In genomic region chr5:120612442-120612821, GRCm38 (mm10) we compare ENCODE assay signal across 8 mouse cellular contexts. TPM values are rescaled to one million over a fixed set of nuclear protein-coding genes. Genes with fewer than 3 reads are reported as not detected.
A peak's percentile ranks its signal among the peaks of the same experiment; 100 is the strongest.
DNase-seq lines count a peak whose midpoint lies in the region; ATAC-seq lines count a peak whose summit lies in the region.

Rita1 (minus strand) TSS chr5:120612589.
Ddx54 (plus strand) TSS chr5:120612739.

- peak within 1 kb of the TSS; percentile 79 for H3K4me2 ChIP-seq in kidney, embryonic 14.5 days (replicated peaks; ENCODE audit: low read depth, low read length)
- peak within 1 kb of the TSS; percentile 88 for H3K4me2 ChIP-seq in limb, embryonic 13.5 days (replicated peaks)
- H3K4me2 ChIP-seq in midbrain, embryonic 14.5 days (ENCODE audit: low read length) = peak within 1 kb of the TSS; percentile 85

- peak within 1 kb of the TSS; percentile 95 for H3K27ac ChIP-seq in heart, embryonic 10.5 days
- peak within 1 kb of the TSS; percentile 70 for H3K27ac ChIP-seq in kidney, embryonic 14.5 days (ENCODE audit: low read depth, low read length)
- H3K27ac ChIP-seq in limb, embryonic 13.5 days = peak within 1 kb of the TSS; percentile 72
- H3K27ac ChIP-seq in midbrain, embryonic 14.5 days (replicated peaks; ENCODE audit: low read depth, low read length) = peak within 1 kb of the TSS; percentile 85

- peak within 1 kb of the TSS; percentile 65 for H3K9ac ChIP-seq in kidney, embryonic 14.5 days (ENCODE audit: low read depth, low read length)
- peak within 1 kb of the TSS; percentile 76 for H3K9ac ChIP-seq in limb, embryonic 13.5 days
- H3K9ac ChIP-seq in midbrain, embryonic 14.5 days (replicated peaks; ENCODE audit: low read length) = peak within 1 kb of the TSS; percentile 59

- ATAC-seq in erythroblast, adult 5-6 weeks (replicated peaks; ENCODE audit: low FRiP score, poor library complexity, severe bottlenecking) = peak; percentile 79
- ATAC-seq in kidney, embryonic 14.5 days (ENCODE audit: low FRiP score, low TSS enrichment) = peak; percentile 86
- ATAC-seq in limb, embryonic 13.5 days (ENCODE audit: low FRiP score, low read depth) = peak; percentile 83
- peak; percentile 89 for ATAC-seq in midbrain, embryonic 14.5 days (ENCODE audit: low FRiP score, low TSS enrichment)

- H3K36me3 ChIP-seq in heart, embryonic 10.5 days = peaks cover 42% of the 10 kb centered on the region
- H3K36me3 ChIP-seq in kidney, embryonic 14.5 days (ENCODE audit: control insufficient read depth, insufficient read depth, low read length) = peaks cover 5% of the 10 kb centered on the region; the same call in 1 of the 2 replicates
- peaks cover 42% of the 10 kb centered on the region for H3K36me3 ChIP-seq in limb, embryonic 13.5 days
- H3K36me3 ChIP-seq in midbrain, embryonic 14.5 days (ENCODE audit: control insufficient read depth, insufficient read depth, low read length) = peaks cover 15% of the 10 kb centered on the region

- DNase-seq in A20 (ENCODE audit: low read depth, low spot score) = peak; percentile 99
- peak; percentile 99 for DNase-seq in brain, adult 2 months (ENCODE audit: low read depth, low spot score)
- peak; percentile 98 for DNase-seq in heart, embryonic 10.5 days (ENCODE audit: low spot score)
- DNase-seq in midbrain, embryonic 14.5 days = peak; percentile 98
- peak; percentile 98 for DNase-seq in spleen, postnatal 4 days (ENCODE audit: low spot score in 2 of 2)

- no peaks in the 10 kb centered on the region for H3K27me3 ChIP-seq in heart, embryonic 10.5 days (ENCODE audit: insufficient read depth, poor library complexity, severe bottlenecking)
- no peaks in the 10 kb centered on the region for H3K27me3 ChIP-seq in kidney, embryonic 14.5 days (ENCODE audit: control insufficient read depth, insufficient read depth, low read length)
- H3K27me3 ChIP-seq in limb, embryonic 13.5 days = no peaks in the 10 kb centered on the region
- H3K27me3 ChIP-seq in midbrain, embryonic 14.5 days (ENCODE audit: control insufficient read depth, insufficient read depth, low read length) = no peaks in the 10 kb centered on the region

- H3K4me1 ChIP-seq in heart, embryonic 10.5 days = peaks cover 15% of the 10 kb centered on the region
- peaks cover 14% of the 10 kb centered on the region for H3K4me1 ChIP-seq in kidney, embryonic 14.5 days (ENCODE audit: control insufficient read depth, insufficient read depth, low read length)
- peaks cover 22% of the 10 kb centered on the region for H3K4me1 ChIP-seq in limb, embryonic 13.5 days
- peaks cover 14% of the 10 kb centered on the region for H3K4me1 ChIP-seq in midbrain, embryonic 14.5 days (ENCODE audit: control insufficient read depth, insufficient read depth, low read length)

- no peaks in the 10 kb centered on the region for H3K9me3 ChIP-seq in heart, embryonic 10.5 days
- H3K9me3 ChIP-seq in kidney, embryonic 14.5 days (ENCODE audit: control insufficient read depth, low read length) = no peaks in the 10 kb centered on the region
- peaks cover 5% of the 10 kb centered on the region for H3K9me3 ChIP-seq in limb, embryonic 13.5 days
- no peaks in the 10 kb centered on the region for H3K9me3 ChIP-seq in midbrain, embryonic 14.5 days (ENCODE audit: control insufficient read depth, low read length)

- 0% methylated on average over 22 of the region's 22 CpGs for WGBS in heart, embryonic 10.5 days
- under 1% methylated on average over 22 of the region's 22 CpGs for WGBS in kidney, embryonic 14.5 days
- under 1% methylated on average over 22 of the region's 22 CpGs for WGBS in limb, embryonic 13.5 days
- WGBS in midbrain, embryonic 14.5 days = 0% methylated on average over 22 of the region's 22 CpGs

- peak within 1 kb of the TSS; percentile 66 for H3K4me3 ChIP-seq in heart, embryonic 10.5 days
- peak within 1 kb of the TSS; percentile 68 for H3K4me3 ChIP-seq in kidney, embryonic 14.5 days (ENCODE audit: low read length)
- H3K4me3 ChIP-seq in limb, embryonic 13.5 days = peak within 1 kb of the TSS; percentile 64
- H3K4me3 ChIP-seq in midbrain, embryonic 14.5 days (replicated peaks; ENCODE audit: low read depth, low read length) = peak within 1 kb of the TSS; percentile 68

RNA-seq across cellular contexts. Expression of gene Rita1, which starts in this region (rescaled TPM):
- 2.7 and 3.8 TPM in 2 replicates for total RNA-seq in erythroblast, adult 5-6 weeks (2015; ENCODE audit: low replicate concordance)
- 0.84 TPM in 1 of 2 replicates, not detected in the other for total RNA-seq in erythroblast, adult 5-6 weeks (2017; ENCODE audit: low replicate concordance)
- polyA plus RNA-seq in heart, embryonic 10.5 days (2016; fragmentation: Nextera tagmentation; extraction: Ambion mirVana) = 11.0 and 11.2 TPM in 2 replicates
- polyA plus RNA-seq in kidney, embryonic 14.5 days (2014; fragmentation: Nextera tagmentation; extraction: Ambion mirVana) = 10.4 and 11.1 TPM in 2 replicates
- 15.6 and 17.9 TPM in 2 replicates for polyA plus RNA-seq in limb, embryonic 13.5 days (2015; fragmentation: Nextera tagmentation; extraction: Ambion mirVana)
- polyA plus RNA-seq in midbrain, embryonic 14.5 days (2014; fragmentation: Nextera tagmentation; extraction: Ambion mirVana) = 20.6 and 25.5 TPM in 2 replicates

RNA-seq across cellular contexts. Expression of gene Ddx54, which starts in this region (rescaled TPM):
- total RNA-seq in erythroblast, adult 5-6 weeks (2015; ENCODE audit: low replicate concordance) = 1.7 and 1.9 TPM in 2 replicates
- total RNA-seq in erythroblast, adult 5-6 weeks (2017; ENCODE audit: low replicate concordance) = 5.2 and 6.0 TPM in 2 replicates
- polyA plus RNA-seq in heart, embryonic 10.5 days (2016; fragmentation: Nextera tagmentation; extraction: Ambion mirVana) = 47.1 and 49.4 TPM in 2 replicates
- polyA plus RNA-seq in kidney, embryonic 14.5 days (2014; fragmentation: Nextera tagmentation; extraction: Ambion mirVana) = 22.3 and 37.7 TPM in 2 replicates
- polyA plus RNA-seq in limb, embryonic 13.5 days (2015; fragmentation: Nextera tagmentation; extraction: Ambion mirVana) = 46.5 and 47.2 TPM in 2 replicates
- polyA plus RNA-seq in midbrain, embryonic 14.5 days (2014; fragmentation: Nextera tagmentation; extraction: Ambion mirVana) = 29.4 and 31.9 TPM in 2 replicates

Comparison
In these comparisons a context has a peak if more than half of its experiments do, and no peak if none do; other contexts are left out.
1. Peak in every context shown above with its lines: DNase-seq, ATAC-seq, H3K4me3 ChIP-seq and H3K27ac ChIP-seq.